Mouse (Mus musculus): ENCODE results near the gene Nr6a1. TPM values are rescaled to one million over a fixed set of nuclear protein-coding genes. Genes with fewer than 3 reads are reported as not detected.

Nr6a1 gene
- polyA plus RNA-seq, 1 experiment from 2014 or later = 0.84 TPM

DNA sequence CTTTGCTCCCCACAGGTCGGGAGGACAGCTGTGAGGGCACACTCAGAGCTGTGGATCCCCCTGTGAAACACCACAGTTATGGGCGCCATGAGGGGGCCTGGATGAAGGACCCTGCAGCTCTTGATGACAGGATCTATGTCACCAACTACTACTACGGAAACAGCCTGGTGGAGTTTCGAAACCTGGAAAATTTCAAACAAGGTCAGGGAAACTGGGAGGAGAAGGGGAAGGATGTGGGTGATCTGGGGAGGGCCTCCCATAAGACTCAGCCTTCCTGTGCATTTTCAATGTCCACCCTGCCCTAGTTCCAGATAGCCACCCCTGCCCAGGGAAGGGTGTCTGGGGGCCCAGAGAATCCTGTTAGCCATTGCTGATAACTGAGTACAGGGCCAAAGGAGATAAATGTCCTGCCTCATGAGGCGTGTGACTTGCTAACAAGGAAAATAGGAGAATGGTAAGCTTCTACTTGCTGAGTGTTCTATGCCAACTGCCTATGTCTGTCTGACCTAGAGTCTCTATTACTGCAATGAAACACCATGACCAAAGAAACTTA, 30.3 kb upstream of the Nr6a1 start:
- no peak overlapping the region for H3K4me2 ChIP-seq (ENCODE audit: low read length)
- no peak overlapping the region for H3K4me3 ChIP-seq (ENCODE audit: low read depth, low read length)
- no peak overlapping the region for H3K27ac ChIP-seq (ENCODE audit: low read length)
- ATAC-seq = no peak
- no peaks in the 10 kb centered on the region for H3K4me1 ChIP-seq (ENCODE audit: control insufficient read depth, insufficient read depth, low read length)
- WGBS = 88% methylated on average over 5 of the region's 5 CpGs
- no peak overlapping the region for H3K9ac ChIP-seq (ENCODE audit: low read depth, low read length)
- no peaks in the 10 kb centered on the region for H3K9me3 ChIP-seq (replicated peaks; ENCODE audit: control insufficient read depth, low read length, poor library complexity, severe bottlenecking)
- H3K27me3 ChIP-seq (ENCODE audit: control insufficient read depth, insufficient read depth, low read depth, low read length) = no peaks in the 10 kb centered on the region
- H3K36me3 ChIP-seq (ENCODE audit: control insufficient read depth, insufficient read depth, low read length) = no peaks in the 10 kb centered on the region

DNA sequence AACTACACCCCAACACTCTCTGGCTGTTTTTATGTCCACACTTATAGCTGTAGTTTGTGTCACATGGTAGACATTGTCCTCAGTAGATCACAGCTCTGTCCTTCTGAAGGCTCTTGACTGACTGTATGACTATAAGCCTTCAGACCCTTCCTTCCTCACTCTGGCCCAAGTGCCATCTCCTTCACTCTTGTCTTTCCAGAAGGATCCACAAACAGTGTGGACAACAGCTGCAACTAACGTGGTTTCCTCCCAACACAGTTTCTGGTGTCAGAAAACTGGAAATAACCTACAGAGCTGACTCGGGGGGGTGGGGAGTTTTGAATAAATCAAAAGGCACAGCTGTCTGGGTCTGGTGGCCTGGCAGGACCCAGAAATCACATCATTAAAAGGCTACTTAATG, 28.6 kb upstream of the Nr6a1 start:
- H3K4me3 ChIP-seq (ENCODE audit: low read depth, low read length) = no peak overlapping the region
- H3K9ac ChIP-seq (ENCODE audit: low read depth, low read length) = no peak overlapping the region
- no peak overlapping the region for H3K27ac ChIP-seq (ENCODE audit: low read length)
- no peaks in the 10 kb centered on the region for H3K27me3 ChIP-seq (ENCODE audit: control insufficient read depth, insufficient read depth, low read depth, low read length)
- 79% methylated on average over 2 of the region's 2 CpGs for WGBS
- no peaks in the 10 kb centered on the region for H3K4me1 ChIP-seq (ENCODE audit: control insufficient read depth, insufficient read depth, low read length)
- H3K9me3 ChIP-seq (replicated peaks; ENCODE audit: control insufficient read depth, low read length, poor library complexity, severe bottlenecking) = no peaks in the 10 kb centered on the region
- no peaks in the 10 kb centered on the region for H3K36me3 ChIP-seq (ENCODE audit: control insufficient read depth, insufficient read depth, low read length)
- no peak for ATAC-seq
- no peak overlapping the region for H3K4me2 ChIP-seq (ENCODE audit: low read length)

DNA sequence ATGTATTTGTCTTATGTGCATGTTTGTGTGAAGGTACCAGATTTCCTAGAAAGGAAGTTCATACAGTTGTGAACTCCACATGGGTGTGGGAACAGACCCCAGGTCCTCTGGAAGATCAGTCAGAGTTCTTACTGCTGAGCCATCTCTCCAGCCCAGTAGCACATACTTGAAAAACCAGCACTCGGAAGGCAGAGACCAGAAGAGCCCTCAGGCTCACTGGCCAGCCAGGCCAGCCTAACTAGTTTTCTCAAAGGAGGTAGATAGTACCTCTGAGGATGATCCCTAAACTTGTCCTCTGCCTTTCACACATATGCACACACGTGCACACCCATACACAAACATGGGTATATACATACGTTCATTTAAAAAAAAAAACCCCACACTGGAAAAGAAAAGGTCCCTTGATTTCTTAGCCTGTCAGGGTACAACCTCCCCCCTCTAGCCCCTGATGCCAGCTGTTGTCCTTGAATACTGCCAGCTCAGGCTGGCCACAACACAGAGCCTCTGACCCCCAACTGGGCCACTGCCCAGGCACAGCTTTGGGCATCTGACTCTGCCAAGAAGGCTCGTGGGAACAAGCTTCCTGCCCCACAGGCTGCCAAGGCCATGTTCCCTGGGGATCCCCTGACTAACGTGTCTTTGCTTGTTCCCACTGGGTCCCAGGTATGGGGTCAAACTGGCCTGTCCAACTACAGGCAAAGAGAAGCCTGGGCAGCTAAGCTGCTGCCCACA, 25.8 kb upstream of the Nr6a1 start:
- H3K4me1 ChIP-seq (ENCODE audit: control insufficient read depth, insufficient read depth, low read length) = no peaks in the 10 kb centered on the region
- no peak for ATAC-seq
- no peak overlapping the region for H3K9ac ChIP-seq (ENCODE audit: low read depth, low read length)
- H3K9me3 ChIP-seq (replicated peaks; ENCODE audit: control insufficient read depth, low read length, poor library complexity, severe bottlenecking) = no peaks in the 10 kb centered on the region
- no peak overlapping the region for H3K27ac ChIP-seq (ENCODE audit: low read length)
- no peaks in the 10 kb centered on the region for H3K27me3 ChIP-seq (ENCODE audit: control insufficient read depth, insufficient read depth, low read depth, low read length)
- WGBS = 69% methylated on average over 5 of the region's 5 CpGs
- H3K4me2 ChIP-seq (ENCODE audit: low read length) = no peak overlapping the region
- no peak overlapping the region for H3K4me3 ChIP-seq (ENCODE audit: low read depth, low read length)
- no peaks in the 10 kb centered on the region for H3K36me3 ChIP-seq (ENCODE audit: control insufficient read depth, insufficient read depth, low read length)

DNA sequence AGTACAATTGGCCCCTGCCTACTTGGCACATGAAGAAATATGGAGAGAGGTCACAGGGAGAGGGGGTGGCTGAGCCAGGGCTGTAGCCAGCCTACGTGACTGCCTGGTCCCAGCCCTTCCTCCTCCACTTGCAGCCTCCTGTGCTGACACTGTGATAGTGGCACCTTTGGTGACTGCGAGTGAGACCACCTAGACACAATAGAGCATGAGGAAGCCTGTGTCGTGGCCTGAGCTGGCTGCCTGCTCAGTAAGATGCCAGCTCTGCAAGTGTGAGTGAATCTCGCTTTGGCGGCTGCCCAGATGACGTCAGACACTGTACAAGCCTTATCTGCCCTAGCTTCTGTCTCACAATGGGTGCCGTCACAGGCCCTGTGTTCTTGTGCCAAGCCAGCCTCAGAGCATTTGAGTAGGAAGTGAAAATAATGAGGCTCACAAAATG, 22.8 kb upstream of the Nr6a1 start:
- H3K4me2 ChIP-seq (ENCODE audit: low read length) = no peak overlapping the region
- H3K27me3 ChIP-seq (ENCODE audit: control insufficient read depth, insufficient read depth, low read depth, low read length) = no peaks in the 10 kb centered on the region
- WGBS = 60% methylated on average over 7 of the region's 7 CpGs
- H3K4me3 ChIP-seq (ENCODE audit: low read depth, low read length) = no peak overlapping the region
- no peak overlapping the region for H3K27ac ChIP-seq (ENCODE audit: low read length)
- ATAC-seq = peak; percentile 85
- no peak overlapping the region for H3K9ac ChIP-seq (ENCODE audit: low read depth, low read length)
- no peaks in the 10 kb centered on the region for H3K9me3 ChIP-seq (replicated peaks; ENCODE audit: control insufficient read depth, low read length, poor library complexity, severe bottlenecking)
- H3K4me1 ChIP-seq (ENCODE audit: control insufficient read depth, insufficient read depth, low read length) = no peaks in the 10 kb centered on the region
- no peaks in the 10 kb centered on the region for H3K36me3 ChIP-seq (ENCODE audit: control insufficient read depth, insufficient read depth, low read length)

DNA sequence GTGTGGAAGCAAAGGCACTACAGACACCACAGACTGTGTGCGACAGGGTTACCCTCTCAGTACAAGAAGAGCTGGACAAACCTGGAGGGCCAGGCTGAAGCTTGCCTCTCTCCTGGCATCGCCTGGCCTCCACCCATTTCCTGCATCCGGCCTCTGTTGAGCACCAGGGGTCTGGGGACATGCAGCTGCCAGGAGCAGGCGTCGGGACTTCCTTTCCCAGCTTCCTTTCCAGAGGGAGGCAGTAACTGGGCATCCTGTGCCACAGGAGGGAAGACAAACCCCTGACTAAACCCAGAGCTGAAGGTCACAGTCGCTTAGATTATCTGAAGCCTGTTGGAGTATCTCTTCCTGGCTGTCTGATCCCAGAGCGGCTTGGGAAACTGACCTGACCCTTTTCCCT, 20.1 kb upstream of the Nr6a1 start:
- Histone ChIP-seq H3K27me3 (ENCODE audit: control insufficient read depth, insufficient read depth, low read depth, low read length) (no peaks in the 10 kb centered on the region), H3K9me3 (replicated peaks; ENCODE audit: control insufficient read depth, low read length, poor library complexity, severe bottlenecking) (no peaks in the 10 kb centered on the region), H3K36me3 (ENCODE audit: control insufficient read depth, insufficient read depth, low read length) (no peaks in the 10 kb centered on the region), H3K4me1 (ENCODE audit: control insufficient read depth, insufficient read depth, low read length) (no peaks in the 10 kb centered on the region), H3K4me3 (ENCODE audit: low read depth, low read length) (no peak overlapping the region), H3K4me2 (ENCODE audit: low read length) (no peak overlapping the region), H3K9ac (ENCODE audit: low read depth, low read length) (no peak overlapping the region), H3K27ac (ENCODE audit: low read length) (no peak overlapping the region)
- WGBS = 83% methylated on average over 7 of the region's 7 CpGs
- no peak for ATAC-seq

DNA sequence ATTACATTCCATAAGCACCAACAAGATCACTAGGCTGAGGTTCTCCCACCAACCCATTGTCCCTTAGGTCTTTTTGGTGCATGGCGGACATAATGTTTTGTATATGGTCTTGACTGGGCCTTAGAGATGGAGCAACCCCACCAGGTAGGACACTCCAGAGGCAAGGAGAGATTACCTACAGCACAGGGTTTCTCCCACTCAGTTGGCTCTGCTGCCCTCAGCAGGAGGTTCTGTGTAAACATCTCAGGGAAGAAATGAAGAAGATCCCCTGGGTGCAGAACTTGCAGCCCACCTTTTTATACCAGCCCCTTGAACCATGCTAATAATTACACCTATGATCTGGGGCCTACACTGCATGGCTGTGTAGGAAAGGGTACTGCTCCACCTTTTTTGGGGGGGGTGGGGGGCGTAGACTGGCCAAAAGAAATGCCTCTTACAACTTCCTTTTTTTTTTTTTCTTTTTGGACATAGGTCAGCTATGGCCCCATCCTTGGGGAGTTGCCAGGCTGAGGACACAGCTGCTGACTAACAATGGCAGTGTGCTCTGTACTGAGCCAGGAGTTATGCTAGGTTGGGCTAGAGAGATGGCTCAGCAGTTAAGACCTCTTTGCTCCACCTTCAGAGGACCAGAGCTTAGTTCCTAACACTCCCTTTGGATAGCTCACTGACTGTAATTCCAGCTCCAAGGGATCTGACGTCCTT, 17.1 kb upstream of the Nr6a1 start:
- H3K4me3 ChIP-seq (ENCODE audit: low read depth, low read length) = no peak overlapping the region
- no peak for ATAC-seq
- no peaks in the 10 kb centered on the region for H3K27me3 ChIP-seq (ENCODE audit: control insufficient read depth, insufficient read depth, low read depth, low read length)
- no peaks in the 10 kb centered on the region for H3K4me1 ChIP-seq (ENCODE audit: control insufficient read depth, insufficient read depth, low read length)
- H3K9ac ChIP-seq (ENCODE audit: low read depth, low read length) = no peak overlapping the region
- no peaks in the 10 kb centered on the region for H3K9me3 ChIP-seq (replicated peaks; ENCODE audit: control insufficient read depth, low read length, poor library complexity, severe bottlenecking)
- 79% methylated on average over 3 of the region's 3 CpGs for WGBS
- no peak overlapping the region for H3K27ac ChIP-seq (ENCODE audit: low read length)
- H3K36me3 ChIP-seq (ENCODE audit: control insufficient read depth, insufficient read depth, low read length) = no peaks in the 10 kb centered on the region
- H3K4me2 ChIP-seq (ENCODE audit: low read length) = no peak overlapping the region

DNA sequence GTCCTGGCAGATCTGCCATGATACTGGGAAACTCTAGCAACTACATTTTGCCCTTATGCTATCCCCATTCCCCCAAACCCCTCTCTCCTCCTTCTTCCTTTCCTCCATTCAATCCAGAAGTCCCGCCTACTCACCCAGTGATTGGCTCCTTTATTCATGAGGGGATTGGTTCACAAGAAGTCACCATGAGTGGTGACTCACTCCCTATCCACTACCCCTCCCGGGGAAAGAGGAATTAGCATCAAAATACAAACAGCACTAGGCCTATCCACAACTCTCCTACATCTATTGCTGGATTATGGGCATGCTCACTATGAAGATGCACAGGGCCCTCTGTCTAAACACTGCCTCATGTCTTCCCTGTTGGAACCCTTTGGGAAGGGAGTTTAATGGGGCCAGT, 16.5 kb upstream of the Nr6a1 start:
- H3K27me3 ChIP-seq (ENCODE audit: control insufficient read depth, insufficient read depth, low read depth, low read length) = no peaks in the 10 kb centered on the region
- H3K4me3 ChIP-seq (ENCODE audit: low read depth, low read length) = no peak overlapping the region
- no peak overlapping the region for H3K4me2 ChIP-seq (ENCODE audit: low read length)
- H3K36me3 ChIP-seq (ENCODE audit: control insufficient read depth, insufficient read depth, low read length) = no peaks in the 10 kb centered on the region
- no peaks in the 10 kb centered on the region for H3K4me1 ChIP-seq (ENCODE audit: control insufficient read depth, insufficient read depth, low read length)
- ATAC-seq = no peak
- H3K9me3 ChIP-seq (replicated peaks; ENCODE audit: control insufficient read depth, low read length, poor library complexity, severe bottlenecking) = no peaks in the 10 kb centered on the region
- 54% methylated on average over 2 of the region's 2 CpGs for WGBS
- H3K27ac ChIP-seq (ENCODE audit: low read length) = no peak overlapping the region
- H3K9ac ChIP-seq (ENCODE audit: low read depth, low read length) = no peak overlapping the region

DNA sequence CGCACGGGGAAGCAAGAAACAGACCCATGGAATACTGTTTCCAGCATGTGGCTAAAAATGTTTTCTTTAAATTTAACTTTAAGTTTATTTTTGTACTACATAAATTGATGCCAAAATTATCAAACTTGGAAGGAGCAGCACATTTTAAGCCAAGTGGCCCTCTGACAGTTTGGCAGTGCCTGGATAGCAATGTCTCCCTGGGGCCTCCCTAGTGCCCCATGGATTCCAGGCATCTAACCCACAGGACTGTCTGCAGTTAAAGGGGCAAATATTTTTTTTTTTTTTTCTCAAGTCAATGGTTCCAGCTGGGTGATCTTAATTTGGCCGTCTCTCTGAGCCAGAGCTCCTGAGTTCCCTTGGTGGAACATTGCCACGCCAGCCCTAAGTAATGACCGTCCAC, 15.7 kb upstream of the Nr6a1 start:
- WGBS = 89% methylated on average over 5 of the region's 5 CpGs
- Histone ChIP-seq H3K4me1 (ENCODE audit: control insufficient read depth, insufficient read depth, low read length) (no peaks in the 10 kb centered on the region), H3K4me3 (ENCODE audit: low read depth, low read length) (no peak overlapping the region), H3K27ac (ENCODE audit: low read length) (no peak overlapping the region), H3K36me3 (ENCODE audit: control insufficient read depth, insufficient read depth, low read length) (no peaks in the 10 kb centered on the region), H3K27me3 (ENCODE audit: control insufficient read depth, insufficient read depth, low read depth, low read length) (no peaks in the 10 kb centered on the region), H3K9me3 (replicated peaks; ENCODE audit: control insufficient read depth, low read length, poor library complexity, severe bottlenecking) (no peaks in the 10 kb centered on the region), H3K4me2 (ENCODE audit: low read length) (no peak overlapping the region), H3K9ac (ENCODE audit: low read depth, low read length) (no peak overlapping the region)
- no peak for ATAC-seq

DNA sequence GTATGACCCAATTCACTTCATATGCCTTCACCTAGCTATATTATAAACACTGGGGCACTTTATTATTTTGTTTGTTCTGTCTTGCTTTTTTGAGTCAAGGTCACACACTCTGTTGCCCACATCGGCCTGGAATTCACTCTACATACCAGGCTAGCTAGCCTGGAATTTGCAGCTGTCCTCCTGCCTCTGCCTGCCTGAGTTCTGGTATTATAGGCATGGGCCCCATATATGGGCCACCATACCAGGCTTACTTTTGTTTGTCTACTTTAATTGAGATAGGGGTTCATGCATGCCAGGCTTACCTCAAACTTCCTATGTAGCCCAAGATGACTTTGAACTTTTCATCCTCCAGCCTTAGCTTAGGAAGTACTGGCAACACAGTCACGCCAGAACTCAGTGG, 14.4 kb upstream of the Nr6a1 start:
- Histone ChIP-seq H3K4me1 (ENCODE audit: control insufficient read depth, insufficient read depth, low read length) (no peaks in the 10 kb centered on the region), H3K27me3 (ENCODE audit: control insufficient read depth, insufficient read depth, low read depth, low read length) (no peaks in the 10 kb centered on the region), H3K9ac (ENCODE audit: low read depth, low read length) (no peak overlapping the region), H3K9me3 (replicated peaks; ENCODE audit: control insufficient read depth, low read length, poor library complexity, severe bottlenecking) (no peaks in the 10 kb centered on the region), H3K4me3 (ENCODE audit: low read depth, low read length) (no peak overlapping the region), H3K4me2 (ENCODE audit: low read length) (no peak overlapping the region), H3K36me3 (ENCODE audit: control insufficient read depth, insufficient read depth, low read length) (no peaks in the 10 kb centered on the region), H3K27ac (ENCODE audit: low read length) (no peak overlapping the region)
- ATAC-seq = no peak
- WGBS = 87% methylated on average over 2 of the region's 2 CpGs
